ENCODE assay signal across 28 mouse cellular contexts in the genomic region with DNA sequence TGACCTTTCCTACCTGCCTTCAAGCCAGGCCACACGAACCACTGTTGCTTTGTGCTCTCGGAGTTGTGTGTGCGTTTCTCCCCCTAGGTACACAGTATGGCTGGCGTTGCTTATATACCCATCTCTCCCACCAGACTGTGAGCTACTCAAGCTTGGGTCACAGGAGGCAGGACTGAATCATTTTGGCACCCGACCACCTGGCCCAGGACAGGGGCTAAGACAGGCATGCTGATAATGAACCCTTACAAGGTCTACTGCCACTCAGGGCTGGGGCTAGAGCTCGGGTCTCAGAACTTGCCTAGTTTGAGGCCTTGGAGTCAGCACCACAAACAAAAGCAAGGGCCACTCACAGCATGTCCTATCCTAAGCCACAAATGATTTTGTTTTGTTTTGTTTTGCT. TPM values are rescaled to one million over a fixed set of nuclear protein-coding genes. Genes with fewer than 3 reads are reported as not detected.
DNase-seq lines count a peak whose midpoint lies in the region; ATAC-seq and TF ChIP-seq lines count a peak whose summit lies in the region.
"Had no signal": no experiment of that assay in that cellular context is flagged by ENCODE, and none has a peak within 500 bp of the region (broad histone marks: within the 10 kb centered on the region; RNA-seq: fewer than 3 reads in every experiment).

No protein-coding gene starts in this region.

- ATAC-seq in neural tube, embryonic 12.5 days (ENCODE audit: low FRiP score, low read depth): no peak
- ATAC-seq in neural tube, embryonic 15.5 days (ENCODE audit: low FRiP score): no peak
- no peak for ATAC-seq in midbrain, postnatal 0 days (ENCODE audit: low FRiP score)
- ATAC-seq: CD4-positive, CD25-positive, alpha-beta regulatory T cell, adult 4 months; forebrain, embryonic 14.5 days; forebrain, postnatal 0 days; hindbrain, postnatal 0 days; inflammation-experienced regulatory T-cells, adult 6 months; intestine, embryonic 16.5 days had no signal

- no peak for TF ChIP-seq CTCF in midbrain, postnatal 0 days (IDR thresholded peaks at IDR 0.05)

- H3K4me2 ChIP-seq in neural tube, embryonic 12.5 days (replicated peaks): no peak overlapping the region
- H3K4me2 ChIP-seq in neural tube, embryonic 15.5 days: no peak overlapping the region
- H3K4me2 ChIP-seq in midbrain, postnatal 0 days (ENCODE audit: low read depth, low read length, poor library complexity, severe bottlenecking): no peak overlapping the region
- H3K4me2 ChIP-seq: heart, embryonic 13.5 days; hindbrain, embryonic 14.5 days had no signal

- WGBS in neural tube, embryonic 12.5 days: 96% methylated on average over 6 of the region's 6 CpGs
- 92% methylated on average over 6 of the region's 6 CpGs for WGBS in neural tube, embryonic 15.5 days
- 91% methylated on average over 6 of the region's 6 CpGs for WGBS in midbrain, postnatal 0 days
- 94% methylated on average over 6 of the region's 6 CpGs for WGBS in midbrain, embryonic 10.5 days

- no peaks in the 10 kb centered on the region for H3K27me3 ChIP-seq in neural tube, embryonic 12.5 days (replicated peaks)
- H3K27me3 ChIP-seq in neural tube, embryonic 15.5 days (replicated peaks): no peaks in the 10 kb centered on the region
- H3K27me3 ChIP-seq in midbrain, postnatal 0 days (ENCODE audit: insufficient read depth, low read length): no peaks in the 10 kb centered on the region
- H3K27me3 ChIP-seq in midbrain, embryonic 10.5 days (ENCODE audit: low read depth, poor library complexity, severe bottlenecking): no peaks in the 10 kb centered on the region
- H3K27me3 ChIP-seq: heart, embryonic 13.5 days had no signal

- no peaks in the 10 kb centered on the region for H3K9me3 ChIP-seq in neural tube, embryonic 12.5 days
- H3K9me3 ChIP-seq in neural tube, embryonic 15.5 days (replicated peaks): no peaks in the 10 kb centered on the region
- no peaks in the 10 kb centered on the region for H3K9me3 ChIP-seq in midbrain, postnatal 0 days (ENCODE audit: low read length)
- H3K9me3 ChIP-seq in midbrain, embryonic 10.5 days (replicated peaks): no peaks in the 10 kb centered on the region
- H3K9me3 ChIP-seq: heart, embryonic 10.5 days; heart, embryonic 13.5 days had no signal

- no peak overlapping the region for H3K9ac ChIP-seq in neural tube, embryonic 12.5 days
- no peak overlapping the region for H3K9ac ChIP-seq in neural tube, embryonic 15.5 days (replicated peaks)
- H3K9ac ChIP-seq in midbrain, postnatal 0 days (replicated peaks; ENCODE audit: low read length, poor library complexity, severe bottlenecking): no peak overlapping the region
- H3K9ac ChIP-seq: forebrain, postnatal 0 days; heart, embryonic 13.5 days; hindbrain, embryonic 14.5 days had no signal

- peak; percentile 71 to 84 for DNase-seq in adrenal gland, adult (ENCODE audit: inconsistent age in 2 of 2, low spot score in 1 of 2)
- peak; percentile 83 for DNase-seq in adrenal gland, adult 2 months
- DNase-seq in adrenal gland, postnatal 14 days: peak; percentile 77
- DNase-seq in thymus, postnatal 10 days (ENCODE audit: low spot score in 2 of 2): no peak
- no peak for DNase-seq in midbrain, postnatal 0 days (ENCODE audit: low spot score)
- no peak for DNase-seq in midbrain, embryonic 10.5 days (ENCODE audit: low spot score)
- DNase-seq: cerebellum, adult 18-20 months; cerebellum, adult 9-10 months; cerebellum, postnatal 14 days; forebrain, postnatal 0 days; gastrocnemius, adult 2 months; gastrocnemius, postnatal 25 days had no signal

- peaks cover 13% of the 10 kb centered on the region for H3K4me1 ChIP-seq in neural tube, embryonic 12.5 days
- peaks cover 23% of the 10 kb centered on the region for H3K4me1 ChIP-seq in neural tube, embryonic 15.5 days
- no peaks in the 10 kb centered on the region for H3K4me1 ChIP-seq in midbrain, postnatal 0 days (ENCODE audit: insufficient read depth, low read length)
- no peaks in the 10 kb centered on the region for H3K4me1 ChIP-seq in midbrain, embryonic 10.5 days
- H3K4me1 ChIP-seq: heart, embryonic 10.5 days; heart, embryonic 13.5 days had no signal

- no peak overlapping the region for H3K4me3 ChIP-seq in neural tube, embryonic 12.5 days
- H3K4me3 ChIP-seq in neural tube, embryonic 15.5 days (replicated peaks): no peak overlapping the region
- no peak overlapping the region for H3K4me3 ChIP-seq in midbrain, postnatal 0 days (ENCODE audit: low read depth, low read length)
- H3K4me3 ChIP-seq in midbrain, embryonic 10.5 days: no peak overlapping the region
- H3K4me3 ChIP-seq: gastrocnemius, adult 2 months; heart, embryonic 10.5 days; heart, embryonic 13.5 days had no signal

- 0 out of 2 replicates have a peak overlapping the region, but pooled peaks have one; percentile 37 for H3K27ac ChIP-seq in neural tube, embryonic 12.5 days
- H3K27ac ChIP-seq in neural tube, embryonic 15.5 days (replicated peaks): no peak overlapping the region
- H3K27ac ChIP-seq in midbrain, postnatal 0 days (ENCODE audit: low read depth, low read length): no peak overlapping the region
- H3K27ac ChIP-seq in midbrain, embryonic 10.5 days (replicated peaks): no peak overlapping the region
- H3K27ac ChIP-seq: gastrocnemius, adult 2 months; heart, embryonic 10.5 days; heart, embryonic 13.5 days had no signal

- H3K36me3 ChIP-seq in neural tube, embryonic 12.5 days: peaks cover 16% of the 10 kb centered on the region
- peaks cover 6% of the 10 kb centered on the region for H3K36me3 ChIP-seq in neural tube, embryonic 15.5 days
- H3K36me3 ChIP-seq in midbrain, postnatal 0 days (ENCODE audit: insufficient read depth, low read length): peaks cover 4% of the 10 kb centered on the region; the same call in 1 of the 2 replicates
- H3K36me3 ChIP-seq in midbrain, embryonic 10.5 days: peaks cover 29% of the 10 kb centered on the region

RNA-seq across cellular contexts. Expression of gene Fam83c, which starts 26.9 kb away (rescaled TPM):
- 0.63 TPM in 2 replicates for polyA plus RNA-seq in neural tube, embryonic 12.5 days (2016; fragmentation: Nextera tagmentation; extraction: Ambion mirVana)
- 0.52 and 0.72 TPM in 2 replicates for polyA plus RNA-seq in neural tube, embryonic 15.5 days (2015; fragmentation: Nextera tagmentation; extraction: Ambion mirVana)
- total RNA-seq in adrenal gland, adult 2 months (2021): under 1 TPM in 1 of 2 experiments, not detected in 1; 0.10 TPM
- polyA plus RNA-seq in adrenal gland, adult 2 months (2012; rRNA removed): 0.03 and 0.04 TPM in 2 replicates
- not detected in 2 replicates for total RNA-seq in adrenal gland, postnatal 14 days (2021)
- not detected in 2 replicates for total RNA-seq in midbrain, postnatal 0 days (2014; rRNA removed)
- 0.07 TPM in 1 of 2 replicates, not detected in the other for polyA plus RNA-seq in midbrain, postnatal 0 days (2015; fragmentation: Nextera tagmentation; extraction: Ambion mirVana)
- 0.16 and 0.50 TPM in 2 replicates for polyA plus RNA-seq in midbrain, embryonic 10.5 days (2016; fragmentation: Nextera tagmentation; extraction: Ambion mirVana)
- total RNA-seq: adrenal gland, adult 18-20 months; forebrain, postnatal 0 days; gastrocnemius, adult 2 months; gastrocnemius, postnatal 25 days; heart, adult 18-20 months; heart, postnatal 25 days; hematopoietic stem cell, adult 5-6 weeks; hindbrain, postnatal 0 days had no signal
- polyA plus RNA-seq: CD4-positive, CD25-positive, alpha-beta regulatory T cell, adult 4 months; frontal cortex, adult 2 months; gonadal fat pad, adult 2 months; inflammation-experienced regulatory T-cells, adult 6 months had no signal

RNA-seq across cellular contexts. Expression of gene Eif6, which starts 34.9 kb away (rescaled TPM):
- 173 and 177 TPM in 2 replicates for polyA plus RNA-seq in neural tube, embryonic 12.5 days (2016; fragmentation: Nextera tagmentation; extraction: Ambion mirVana)
- polyA plus RNA-seq in neural tube, embryonic 15.5 days (2015; fragmentation: Nextera tagmentation; extraction: Ambion mirVana): 153 and 171 TPM in 2 replicates
- total RNA-seq in adrenal gland, adult 2 months (2021): 100 to 1,000 TPM; 145 to 164 TPM
- polyA plus RNA-seq in adrenal gland, adult 2 months (2012; rRNA removed): 183 and 185 TPM in 2 replicates
- 113 and 133 TPM in 2 replicates for total RNA-seq in adrenal gland, postnatal 14 days (2021)
- 80.7 and 85.4 TPM in 2 replicates for total RNA-seq in midbrain, postnatal 0 days (2014; rRNA removed)
- 130 and 143 TPM in 2 replicates for polyA plus RNA-seq in midbrain, postnatal 0 days (2015; fragmentation: Nextera tagmentation; extraction: Ambion mirVana)
- 227 and 257 TPM in 2 replicates for polyA plus RNA-seq in midbrain, embryonic 10.5 days (2016; fragmentation: Nextera tagmentation; extraction: Ambion mirVana)

RNA-seq across cellular contexts. Expression of gene BC029722, which starts 42.4 kb away (rescaled TPM):
- polyA plus RNA-seq in neural tube, embryonic 12.5 days (2016; fragmentation: Nextera tagmentation; extraction: Ambion mirVana): 20.8 and 23.7 TPM in 2 replicates
- 44.9 and 45.3 TPM in 2 replicates for polyA plus RNA-seq in neural tube, embryonic 15.5 days (2015; fragmentation: Nextera tagmentation; extraction: Ambion mirVana)
- 100 to 1,000 TPM; 235 to 249 TPM for total RNA-seq in adrenal gland, adult 2 months (2021)
- 733 and 890 TPM in 2 replicates for polyA plus RNA-seq in adrenal gland, adult 2 months (2012; rRNA removed)
- total RNA-seq in adrenal gland, postnatal 14 days (2021): 81.1 and 87.2 TPM in 2 replicates
- total RNA-seq in midbrain, postnatal 0 days (2014; rRNA removed): 35.2 TPM in 2 replicates
- 56.6 and 61.0 TPM in 2 replicates for polyA plus RNA-seq in midbrain, postnatal 0 days (2015; fragmentation: Nextera tagmentation; extraction: Ambion mirVana)
- 6.8 and 10.5 TPM in 2 replicates for polyA plus RNA-seq in midbrain, embryonic 10.5 days (2016; fragmentation: Nextera tagmentation; extraction: Ambion mirVana)

Comparison
In these comparisons a context has a peak if more than half of its experiments do, and no peak if none do; other contexts are left out.
1. DNase-seq: peak in adrenal gland, adult (2 of 2), adrenal gland, adult 2 months (single experiment) and adrenal gland, postnatal 14 days (single experiment); none in thymus, postnatal 10 days (0 of 2), midbrain, postnatal 0 days (single experiment) and midbrain, embryonic 10.5 days (single experiment).
2. RNA of gene BC029722, which starts 42.4 kb away (polyA plus RNA-seq): 733 to 890 TPM in adrenal gland, adult 2 months; 56.6 to 61.0 TPM in midbrain, postnatal 0 days, 44.9 to 45.3 TPM in neural tube, embryonic 15.5 days, 20.8 to 23.7 TPM in neural tube, embryonic 12.5 days and 6.8 to 10.5 TPM in midbrain, embryonic 10.5 days; every median in the first group is over 10 times any median in the second.